Mouse (Mus musculus): Measurements from ENCODE around the gene Bmpr1a. TPM values are rescaled to one million over a fixed set of nuclear protein-coding genes. Genes with fewer than 3 reads are reported as not detected.

Bmpr1a gene
- total RNA-seq, 2 experiments from 2014 or later, result 37.9 to 47.0 TPM

- intact Hi-C loops (cut with DNase I), result loop anchor here (10.0 kb wide), 2 partner anchors 89 to 279 kb away; partner anchors contain the start of gene Anxa8
- peak; percentile 54 for DNase-seq
These were observed 139.5 kb downstream of the Bmpr1a start for GRCm38 (mm10) chr14:34363490-34364253.

- intact Hi-C loops (cut with DNase I), result loop anchor here (10.0 kb wide), 2 partner anchors 88 to 278 kb away; partner anchors contain the start of gene Anxa8
These were observed 140.3 kb downstream of the Bmpr1a start for GRCm38 (mm10) chr14:34362726-34363445.

GRCm38 (mm10) chr14:34362135-34362534, 141.0 kb downstream of the Bmpr1a start:
- no peak for DNase-seq
- intact Hi-C loops (cut with DNase I), result loop anchor here (10.0 kb wide), 2 partner anchors 87 to 277 kb away; partner anchors contain the start of gene Anxa8

More at GRCm38 (mm10) chr14:34362726-34363445, 140.3 kb downstream of the Bmpr1a start:
- DNase-seq, result peak; percentile 68

Other genes with a start within 250 kb of the Bmpr1a start
- gene Shld2, start 192.8 kb downstream of the Bmpr1a start, total RNA-seq (2021), result 10 to 100 TPM in 1 of 2 experiments, 1 to 10 TPM in 1; 9.4 to 11.0 TPM
- 100 to 1,000 TPM; 299 TPM for gene Glud1, start 192.6 kb downstream of the Bmpr1a start, total RNA-seq (2021)
- gene Fam25c, start 147.9 kb downstream of the Bmpr1a start, total RNA-seq (2021), result 1 to 10 TPM in 1 of 2 experiments, not detected in 1; 1.0 TPM
- 1 to 10 TPM in 1 of 2 experiments, not detected in 1; 1.6 TPM for gene Sncg, start 128.6 kb downstream of the Bmpr1a start, total RNA-seq (2021)
- 1 to 10 TPM; 3.6 to 4.0 TPM for gene Mmrn2, start 127.9 kb downstream of the Bmpr1a start, total RNA-seq (2021)
- gene 9230112D13Rik, start 19.5 kb upstream of the Bmpr1a start, total RNA-seq (2021), result not detected
- 1 to 10 TPM; 1.5 to 1.7 TPM for gene Ldb3, start 85.3 kb upstream of the Bmpr1a start, total RNA-seq (2021)
- gene Opn4, start 96.8 kb upstream of the Bmpr1a start, total RNA-seq (2021), result not detected
- 10 to 100 TPM; 34.4 to 38.7 TPM for gene Wapl, start 170.6 kb upstream of the Bmpr1a start, total RNA-seq (2021)

Measured in left cerebral cortex, postnatal 4 days (tissue).